Mouse (Mus musculus) embryonic facial prominence, embryonic 10.5 days (tissue): ENCODE results near the gene Bola2. TPM values are rescaled to one million over a fixed set of nuclear protein-coding genes. Genes with fewer than 3 reads are reported as not detected.

ENCODE experiments used
- polyA plus RNA-seq: library from polyadenylated mRNA; unstranded; fragments of >200 nt; fragmentation: Nextera tagmentation; extraction: Ambion mirVana; gene quantifications from 2 replicates; pipeline ENCODE4 v1.2.1, GENCODE M21; 2016

Gene Bola2
- polyA plus RNA-seq, 1 experiment from 2014 or later, result 186 TPM

Other genes with a start within 250 kb of the Bola2 start
- gene Atp2a1, start 232.3 kb upstream of the Bola2 start, polyA plus RNA-seq, result 1.8 and 2.5 TPM in 2 replicates
- gene Sh2b1, start 220.0 kb upstream of the Bola2 start, polyA plus RNA-seq, result 53.3 and 54.0 TPM in 2 replicates
- 169 and 185 TPM in 2 replicates for gene Tufm, start 208.0 kb upstream of the Bola2 start, polyA plus RNA-seq
- 50.4 and 54.1 TPM in 2 replicates for gene Atxn2l, start 192.0 kb upstream of the Bola2 start, polyA plus RNA-seq
- gene Eif3c, start 129.0 kb upstream of the Bola2 start, polyA plus RNA-seq, result 223 and 224 TPM in 2 replicates
- 0.29 and 0.41 TPM in 2 replicates for gene Apobr, start 110.5 kb upstream of the Bola2 start, polyA plus RNA-seq
- 22.9 and 27.1 TPM in 2 replicates for gene Cln3, start 109.6 kb upstream of the Bola2 start, polyA plus RNA-seq
- not detected in 2 replicates for gene Il27, start 100.5 kb upstream of the Bola2 start, polyA plus RNA-seq
- 0.92 and 1.2 TPM in 2 replicates for gene Nupr1, start 64.5 kb upstream of the Bola2 start, polyA plus RNA-seq
- gene Sgf29, start 46.1 kb upstream of the Bola2 start, polyA plus RNA-seq, result 64.6 and 65.6 TPM in 2 replicates
- gene Sult1a1, start 19.0 kb upstream of the Bola2 start, polyA plus RNA-seq, result 0.32 and 0.40 TPM in 2 replicates
- 14.4 and 15.1 TPM in 2 replicates for gene Slx1b, start 383 bp downstream of the Bola2 start, polyA plus RNA-seq
- gene Coro1a, start 12.4 kb downstream of the Bola2 start, polyA plus RNA-seq, result 35.7 and 38.5 TPM in 2 replicates
- gene Mapk3, start 64.2 kb downstream of the Bola2 start, polyA plus RNA-seq, result 51.9 and 57.2 TPM in 2 replicates
- 0.96 and 1.8 TPM in 2 replicates for gene Gdpd3, start 70.9 kb downstream of the Bola2 start, polyA plus RNA-seq
- 51.1 and 64.4 TPM in 2 replicates for gene Ypel3, start 81.6 kb downstream of the Bola2 start, polyA plus RNA-seq
- gene Tbx6, start 86.1 kb downstream of the Bola2 start, polyA plus RNA-seq, result 0.36 and 0.60 TPM in 2 replicates
- gene Ppp4c, start 97.1 kb downstream of the Bola2 start, polyA plus RNA-seq, result 390 and 408 TPM in 2 replicates
- gene Fam57b, start 102.3 kb downstream of the Bola2 start, polyA plus RNA-seq, result 0.80 and 1.2 TPM in 2 replicates
- gene 4930451I11Rik, start 136.2 kb downstream of the Bola2 start, polyA plus RNA-seq, result not detected in 2 replicates
- 3.1 and 5.5 TPM in 2 replicates for gene Doc2a, start 152.0 kb downstream of the Bola2 start, polyA plus RNA-seq
- 49.3 and 57.0 TPM in 2 replicates for gene Hirip3, start 166.6 kb downstream of the Bola2 start, polyA plus RNA-seq
- 114 and 118 TPM in 2 replicates for gene Ino80e, start 167.0 kb downstream of the Bola2 start, polyA plus RNA-seq
- gene Taok2, start 189.3 kb downstream of the Bola2 start, polyA plus RNA-seq, result 55.3 and 56.9 TPM in 2 replicates
- 16.7 and 21.3 TPM in 2 replicates for gene Tmem219, start 227.5 kb downstream of the Bola2 start, polyA plus RNA-seq
- 20.2 and 21.3 TPM in 2 replicates for gene Kctd13, start 233.5 kb downstream of the Bola2 start, polyA plus RNA-seq